Mouse (Mus musculus): ENCODE measurements at regions not wholly inside any gene's neighbourhood (a gene's known extent, or its start where the extent isn't known, plus 50 kb on each side); places are given as distances from the start of the nearest gene placed in this dataset.

- TF ChIP-seq CTCF (conservative IDR thresholded peaks at IDR 0.05; ENCODE audit: insufficient read depth, insufficient read length, low read depth, low read length) (no peak), POLR2A (IDR thresholded peaks at IDR 0.05; ENCODE audit: low read depth, low read length) (no peak)
Measured at GRCm38 (mm10) chr4:81757905-81758304, 315.3 kb upstream of the Mpdz start.

All from kidney, adult 2 months (tissue).